ENCODE assay signal across 15 mouse cellular contexts in genomic region chr16:8777202-8777601, GRCm38 (mm10).
"Had no signal": no experiment of that assay in that cellular context is flagged by ENCODE, and none has a peak within 500 bp of the region (broad histone marks: within the 10 kb centered on the region; RNA-seq: fewer than 3 reads in every experiment).

No protein-coding gene starts in this region.

- DNase-seq: lung, adult 18-20 months; lung, embryonic 14.5 days; lung, postnatal 10 days; lung, postnatal 4 days; retina, postnatal 1 day; right cerebral cortex, adult 18-20 months; right cerebral cortex, postnatal 25 days; right cerebral cortex, postnatal 4 days; spleen, adult 18-20 months; thymus, adult 18-20 months; thymus, postnatal 14 days; thymus, postnatal 36 days had no signal

- ATAC-seq: midbrain, embryonic 13.5 days; midbrain, embryonic 15.5 days had no signal

- H3K27ac ChIP-seq: midbrain, embryonic 13.5 days; midbrain, embryonic 15.5 days; neural tube, embryonic 12.5 days had no signal

- H3K4me1 ChIP-seq: midbrain, embryonic 15.5 days; neural tube, embryonic 12.5 days had no signal

- H3K4me3 ChIP-seq: midbrain, embryonic 13.5 days; midbrain, embryonic 15.5 days; neural tube, embryonic 12.5 days had no signal

- H3K27me3 ChIP-seq: midbrain, embryonic 13.5 days; midbrain, embryonic 15.5 days; neural tube, embryonic 12.5 days had no signal

- H3K36me3 ChIP-seq: midbrain, embryonic 13.5 days; midbrain, embryonic 15.5 days; neural tube, embryonic 12.5 days had no signal

- H3K9me3 ChIP-seq: midbrain, embryonic 13.5 days; midbrain, embryonic 15.5 days; neural tube, embryonic 12.5 days had no signal

- H3K9ac ChIP-seq: lung, embryonic 14.5 days; midbrain, embryonic 13.5 days; midbrain, embryonic 15.5 days; neural tube, embryonic 12.5 days had no signal
